Mouse (Mus musculus): Measurements from ENCODE around the gene Pi4k2a.
A peak's percentile ranks its signal among the peaks of the same experiment; 100 is the strongest.

Gene Pi4k2a

GRCm38 (mm10) chr19:42164188-42164587 lies 73.9 kb downstream of the Pi4k2a start:
- no peak for DNase-seq (ENCODE audit: low read depth, low spot score)

- peak; percentile 80 for DNase-seq (ENCODE audit: low read depth, low spot score)
Observed at GRCm38 (mm10) chr19:42166130-42166529, 75.9 kb downstream of the Pi4k2a start.

- no peak for DNase-seq (ENCODE audit: low read depth, low spot score)
Observed at GRCm38 (mm10) chr19:42166766-42167165, 76.5 kb downstream of the Pi4k2a start.

- DNase-seq (ENCODE audit: low read depth, low spot score): no peak
Observed at GRCm38 (mm10) chr19:42167489-42167888, 77.2 kb downstream of the Pi4k2a start.

GRCm38 (mm10) chr19:42169322-42169975 lies 79.2 kb downstream of the Pi4k2a start:
- no peak for DNase-seq (ENCODE audit: low read depth, low spot score)

- DNase-seq (ENCODE audit: low read depth, low spot score): peak; percentile 96
Observed at GRCm38 (mm10) chr19:42170025-42170969, 80.0 kb downstream of the Pi4k2a start.

Measured in A20 (cell line).